Mouse (Mus musculus): ENCODE results near the gene Josd1.
"Not testable (repeated sequence)": the region's sequence is repeated elsewhere in the genome, so short reads cannot be mapped to it uniquely, and the experiment has no call there.

Gene Josd1

DNA sequence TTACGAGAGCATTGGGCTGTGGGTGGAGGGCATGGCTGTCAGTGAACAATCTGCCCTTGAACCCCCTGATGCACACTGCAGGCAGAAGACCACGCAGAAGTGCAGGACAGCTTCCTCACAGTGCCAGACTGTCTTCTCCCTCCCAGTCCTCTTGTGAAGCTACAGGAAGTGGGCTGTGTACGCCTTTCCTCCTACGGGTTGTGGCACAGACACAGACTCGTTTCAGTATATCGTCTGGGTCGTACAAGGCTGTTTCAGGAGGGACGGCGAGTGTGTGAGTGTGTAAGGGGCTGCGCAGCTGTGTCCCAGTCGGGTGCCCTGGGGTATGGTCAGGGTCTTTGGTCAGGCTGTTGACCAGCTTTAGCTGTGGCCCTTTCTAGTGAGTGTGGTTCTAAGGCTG, 6.0 kb upstream of the Josd1 start:
- intact Hi-C loops (cut with DNase I) = no loop called here

DNA sequence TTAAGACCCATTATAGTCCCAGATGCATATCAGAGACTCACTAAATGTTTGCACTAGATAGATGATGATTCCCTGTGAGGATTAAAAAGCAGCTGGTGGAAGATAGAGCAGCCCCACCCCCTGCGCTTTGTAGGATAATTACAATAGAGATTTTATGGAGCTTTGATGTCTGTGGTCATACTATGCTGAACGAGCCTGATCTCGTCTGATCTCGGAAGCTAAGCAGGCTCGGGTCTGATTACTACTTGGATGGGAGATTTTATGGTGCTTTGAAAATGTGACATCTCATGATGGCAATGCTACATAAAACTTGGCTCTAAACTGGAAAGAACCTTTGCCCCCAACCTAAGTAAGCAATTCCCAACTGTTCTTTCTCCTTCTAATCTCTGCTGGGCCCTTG, 4.6 kb upstream of the Josd1 start:
- intact Hi-C loops (cut with DNase I) = no loop called here

DNA sequence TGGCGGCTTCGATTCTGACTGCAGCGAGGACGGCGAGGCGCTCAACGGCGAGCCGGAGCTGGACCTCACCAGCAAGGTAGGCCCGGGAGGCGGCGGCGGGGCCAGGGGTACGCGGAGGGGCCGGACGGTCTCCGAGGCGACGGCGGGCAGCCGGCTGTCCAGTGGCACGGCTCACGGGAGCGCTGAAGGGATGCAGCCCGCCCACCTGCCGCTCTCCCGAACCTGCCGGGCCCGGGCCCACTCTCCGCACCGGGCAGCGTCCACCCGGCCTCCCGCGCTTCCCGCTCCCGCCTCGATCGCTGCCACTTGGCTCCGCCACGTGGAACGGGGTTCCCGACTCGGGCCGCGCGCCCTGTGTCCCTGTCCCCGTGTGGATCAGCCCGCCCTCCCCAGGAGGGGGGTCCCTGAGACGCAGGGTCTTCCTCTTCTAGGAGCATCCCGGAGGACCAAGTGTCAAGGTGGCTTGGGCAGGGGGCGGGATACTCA, 3.3 kb upstream of the Josd1 start:
- intact Hi-C loops (cut with DNase I) = no loop called here

GRCm38 (mm10) chr15:79690426-79691022, 2.8 kb upstream of the Josd1 start, which contains the start of gene Gtpbp1:
Gene Gtpbp1, plus strand, starts transcription at chr15:79690845.
- intact Hi-C loops (cut with DNase I) = no loop called here

GRCm38 (mm10) chr15:79689662-79690425, 2.1 kb upstream of the Josd1 start:
- intact Hi-C loops (cut with DNase I) = loop anchor here (5.0 kb wide), 1 partner anchor 52 kb away; the partner anchor contains the start of gene Sun2

GRCm38 (mm10) chr15:79688268-79688956, 693 bp upstream of the Josd1 start:
- intact Hi-C loops (cut with DNase I) = loop anchor here (5.0 kb wide), 1 partner anchor 54 kb away; the partner anchor contains the start of gene Sun2

DNA sequence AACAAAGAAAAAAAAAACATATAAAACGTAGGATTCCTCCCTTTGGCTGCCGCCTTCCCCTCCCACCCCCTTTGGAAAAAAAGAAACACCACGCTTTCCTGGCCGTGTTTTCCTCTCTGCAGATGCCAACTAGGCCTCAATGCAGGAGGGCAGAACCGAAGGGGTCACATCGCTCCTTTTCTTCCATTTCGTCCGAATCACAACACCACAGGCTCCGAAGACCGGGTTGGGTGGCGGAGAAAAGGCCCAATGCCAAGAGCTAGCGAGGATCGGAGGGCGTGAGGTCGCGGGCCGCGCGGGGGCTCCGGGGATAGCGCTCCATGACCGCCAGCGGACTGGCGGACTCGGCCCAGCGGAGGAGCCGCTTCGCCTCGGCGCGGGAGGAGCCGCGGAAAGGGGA, 544 bp downstream of the Josd1 start:
- intact Hi-C loops (cut with DNase I) = loop anchor here (5.0 kb wide), 1 partner anchor 55 kb away; the partner anchor contains the start of gene Sun2

- intact Hi-C loops (cut with DNase I) = loop anchor here (5.0 kb wide), 1 partner anchor 56 kb away; the partner anchor contains the start of gene Sun2
Measured at GRCm38 (mm10) chr15:79686046-79686869, 1.5 kb downstream of the Josd1 start.

- intact Hi-C loops (cut with DNase I) = loop anchor here (5.0 kb wide), 1 partner anchor 57 kb away; the partner anchor contains the start of gene Sun2
Measured at GRCm38 (mm10) chr15:79685141-79685641, 2.5 kb downstream of the Josd1 start.

- intact Hi-C loops (cut with DNase I) = loop anchor here (5.0 kb wide), 1 partner anchor 58 kb away; the partner anchor contains the start of gene Sun2
Measured at GRCm38 (mm10) chr15:79684616-79685015, 3.1 kb downstream of the Josd1 start.

DNA sequence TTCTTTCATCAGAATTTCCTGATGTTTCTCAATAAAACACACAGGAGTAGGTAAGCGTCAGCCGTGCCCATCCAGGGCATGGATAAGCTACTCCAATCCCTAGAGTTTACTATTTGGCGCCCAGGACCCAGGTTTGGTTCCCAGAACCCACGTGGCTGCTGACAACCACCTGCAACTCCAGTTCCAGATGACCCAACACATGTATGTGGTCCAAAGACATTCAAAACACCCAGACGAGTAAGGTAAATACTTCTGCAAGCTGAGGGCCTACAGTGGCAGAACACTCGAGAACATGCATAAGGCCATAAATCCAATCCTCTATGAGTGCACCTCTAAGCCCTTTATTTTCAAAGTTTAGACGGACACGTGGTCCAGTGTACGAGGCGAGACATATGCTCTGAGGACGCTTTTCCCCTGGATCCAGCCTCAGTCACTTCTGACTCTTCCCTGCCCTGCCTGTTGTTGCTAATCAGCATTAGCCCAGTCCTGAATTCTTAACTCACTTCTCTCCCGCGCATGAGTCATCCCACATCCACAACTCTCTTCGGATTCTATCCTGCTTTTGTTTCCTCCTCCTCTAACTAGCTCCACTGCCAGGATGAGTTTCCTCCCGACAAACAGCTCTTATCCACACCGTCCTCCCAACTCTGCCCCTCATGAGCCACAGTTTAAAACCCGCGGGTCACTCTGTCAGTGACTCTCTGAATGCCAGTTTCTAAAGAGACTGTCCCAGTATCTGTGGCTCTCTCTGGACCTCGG, 3.8 kb downstream of the Josd1 start:
- intact Hi-C loops (cut with DNase I) = no loop called here

DNA sequence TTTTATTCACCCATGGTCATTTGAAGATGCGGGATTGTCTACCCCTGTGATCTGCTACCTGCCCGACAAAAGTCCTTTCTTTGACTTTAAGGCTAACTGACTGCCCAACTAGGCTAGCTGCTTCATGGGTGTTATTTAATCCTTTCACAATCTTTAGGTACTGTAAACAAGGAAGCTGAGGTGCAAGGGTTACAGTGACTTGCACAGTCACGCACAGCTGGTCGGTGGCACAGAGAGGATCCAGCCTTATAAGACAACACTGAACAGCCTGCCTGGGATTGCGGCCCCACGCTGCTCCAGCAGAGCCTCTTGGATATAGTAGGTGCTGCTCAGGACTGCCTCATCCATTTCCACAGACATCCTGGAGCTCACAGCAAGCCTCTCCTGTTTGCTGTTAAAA, 4.6 kb downstream of the Josd1 start:
- intact Hi-C loops (cut with DNase I) = no loop called here

- intact Hi-C loops (cut with DNase I) = no loop called here
Measured at GRCm38 (mm10) chr15:79681973-79682372, 5.7 kb downstream of the Josd1 start.

DNA sequence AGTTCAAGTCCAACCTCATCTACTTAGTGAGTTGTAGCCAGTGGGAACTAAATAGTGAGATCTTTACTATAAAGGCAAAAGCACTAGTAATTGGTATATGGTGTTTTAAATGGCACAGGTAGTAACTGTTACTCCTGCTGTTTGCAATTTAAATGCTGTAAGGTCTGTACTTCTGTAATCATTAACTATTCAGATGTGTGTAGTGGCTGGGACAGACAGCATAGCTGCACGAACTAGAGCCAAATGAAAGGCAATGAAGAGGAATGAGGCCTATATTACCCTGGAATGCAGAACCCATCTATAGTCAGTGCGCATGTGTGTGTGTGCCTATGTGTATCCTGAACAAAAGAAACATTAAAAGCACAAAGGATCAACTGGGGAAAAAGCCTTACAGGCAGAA, 9.8 kb downstream of the Josd1 start:
- intact Hi-C loops (cut with DNase I) = no loop called here

GRCm38 (mm10) chr15:79671828-79672348, 15.8 kb downstream of the Josd1 start:
- intact Hi-C loops (cut with DNase I) = not testable (repeated sequence)

DNA sequence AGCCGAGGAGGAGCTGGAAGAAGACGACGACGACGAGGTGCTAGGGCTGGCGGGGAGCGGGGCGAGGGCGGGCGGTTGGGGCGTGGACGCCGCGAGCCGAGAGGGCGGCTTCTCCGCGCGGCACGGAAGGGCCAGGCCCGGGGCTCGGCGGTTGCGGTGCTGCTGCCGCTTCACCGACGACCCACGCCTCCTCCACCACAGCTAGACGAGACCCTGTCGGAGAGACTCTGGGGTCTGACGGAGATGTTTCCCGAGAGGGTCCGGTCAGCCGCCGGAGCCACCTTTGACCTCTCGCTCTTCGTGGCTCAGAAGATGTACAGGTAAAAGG, 16.8 kb downstream of the Josd1 start:
- intact Hi-C loops (cut with DNase I) = no loop called here

DNA sequence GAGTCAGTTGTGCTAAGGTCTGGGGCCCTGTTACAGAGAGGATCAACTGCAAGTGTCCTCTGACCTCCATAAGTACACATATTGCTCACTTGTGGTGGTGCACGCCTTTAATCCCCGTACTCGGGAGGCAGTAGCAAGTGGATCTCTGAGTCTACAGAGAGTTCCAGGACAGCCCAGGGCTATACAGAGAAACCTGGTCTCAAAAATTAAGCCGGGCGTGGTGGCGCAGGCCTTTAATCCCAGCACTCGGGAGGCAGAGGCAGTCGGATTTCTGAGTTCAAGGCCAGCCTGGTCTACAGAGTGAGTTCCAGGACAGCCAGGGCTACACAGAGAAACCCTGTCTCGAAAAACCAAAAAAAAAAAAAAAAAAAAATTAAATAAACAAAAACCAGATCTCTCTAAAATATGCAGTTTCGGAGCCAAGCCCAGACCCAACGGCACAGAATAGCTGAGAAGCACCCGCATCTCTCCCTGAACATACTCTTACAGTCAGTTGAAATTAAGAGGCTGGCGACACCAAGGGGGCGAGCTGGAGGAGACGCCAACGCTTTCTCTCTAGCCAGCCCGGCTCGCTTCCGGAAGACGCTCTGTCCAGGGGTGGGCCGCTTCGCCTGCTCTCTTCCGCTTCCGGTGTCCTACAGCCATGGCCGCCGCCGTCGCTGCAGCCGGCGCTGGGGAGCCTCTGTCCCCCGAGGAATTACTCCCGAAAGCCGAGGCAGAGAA, 17.3 kb downstream of the Josd1 start, which contains the start of gene Tomm22:
Tomm22 (plus strand) TSS at position 613 of the 723 bp plus-strand sequence.
- intact Hi-C loops (cut with DNase I) = no loop called here

GRCm38 (mm10) chr15:79669195-79669594, 18.5 kb downstream of the Josd1 start:
- intact Hi-C loops (cut with DNase I) = no loop called here

DNA sequence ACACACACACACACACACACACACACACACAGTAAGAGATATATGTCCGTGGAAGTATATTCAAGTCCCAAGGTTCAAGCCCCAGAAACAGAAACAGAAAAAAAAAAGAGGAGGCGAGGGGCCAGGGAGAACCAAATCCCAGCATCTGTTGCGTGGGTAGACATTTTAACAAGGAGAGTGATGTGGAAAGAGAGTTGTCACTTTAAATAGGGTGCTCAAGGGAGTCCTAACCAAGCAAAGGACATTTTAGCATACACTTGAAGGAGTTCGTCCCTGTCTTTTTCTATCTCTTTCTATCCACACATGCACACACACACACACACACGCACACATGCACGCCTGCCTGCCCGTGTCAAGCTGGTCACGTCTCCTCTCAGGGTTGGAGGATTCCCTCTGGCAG, 23.1 kb downstream of the Josd1 start:
- intact Hi-C loops (cut with DNase I) = no loop called here
